Mouse (Mus musculus) small intestine, adult 2 months (tissue): ENCODE measurements around the gene Gpr183.

ENCODE experiments used
- CTCF ChIP-seq: fragments of 200-500 bp; IDR thresholded peaks from 2 replicates; pipeline ENCODE4 v1.5.1; 2012; ENCODE audit warnings: low read depth, mild to moderate bottlenecking, control low read depth, inconsistent platforms, low read length, moderate library complexity, mixed read lengths; ENCODE audit not compliant: insufficient replicate concordance, insufficient read length; ENCODE audit errors: extremely low read depth
- POLR2A ChIP-seq: fragments of 200-500 bp; IDR thresholded peaks from 2 replicates; pipeline ENCODE4 v1.6.1; 2012; ENCODE audit warnings: low read depth, mild to moderate bottlenecking, control low read depth, inconsistent platforms, low read length, moderate library complexity

- TF ChIP-seq CTCF (no peak), POLR2A (no peak)
Measured at GRCm38 (mm10) chr14:122013417-122013951, 48.5 kb upstream of the Gpr183 start.
